Mouse (Mus musculus) midbrain, embryonic 16.5 days (tissue): ENCODE data around the gene Iqch. TPM values are rescaled to one million over a fixed set of nuclear protein-coding genes. Genes with fewer than 3 reads are reported as not detected.
"Not testable (repeated sequence)": the region's sequence is repeated elsewhere in the genome, so short reads cannot be mapped to it uniquely, and the experiment has no call there.

ENCODE experiments used
- ATAC-seq: fragments of 200-750 bp; cut with Nextera tagmentation; 2 replicates; pipeline ENCODE4 v1.8.0; 2017; ENCODE audit warnings: moderate TSS enrichment
- H3K27ac ChIP-seq: fragments of 300-500 bp; sonication (generic); 2 replicates; pipeline ENCODE4 v1.5.1; 2014; ENCODE audit warnings: mild to moderate bottlenecking, low read length, mixed read lengths
- H3K27me3 ChIP-seq: fragments of 300-500 bp; sonication (generic); 2 replicates; pipeline ENCODE4 v1.6.1; 2014; ENCODE audit warnings: low read depth, low read length, mixed read lengths; ENCODE audit not compliant: control insufficient read depth, insufficient read depth
- H3K36me3 ChIP-seq: fragments of 300-500 bp; sonication (generic); 2 replicates; pipeline ENCODE4 v1.6.1; 2014; ENCODE audit warnings: mild to moderate bottlenecking, low read length, moderate library complexity, mixed read lengths; ENCODE audit not compliant: control insufficient read depth, insufficient read depth
- H3K4me1 ChIP-seq: fragments of 300-500 bp; sonication (generic); 2 replicates; pipeline ENCODE4 v1.6.1; 2014; ENCODE audit warnings: mild to moderate bottlenecking, low read length, mixed read lengths; ENCODE audit not compliant: control insufficient read depth, insufficient read depth
- H3K4me2 ChIP-seq: fragments of 300-500 bp; sonication (generic); 2 replicates; pipeline ENCODE4 v1.6.1; 2014; ENCODE audit warnings: mild to moderate bottlenecking, low read length, mixed read lengths
- H3K4me3 ChIP-seq: fragments of 300-500 bp; sonication (generic); 2 replicates; pipeline ENCODE4 v1.5.1; 2014; ENCODE audit warnings: low read depth, mild to moderate bottlenecking, low read length, moderate library complexity, mixed read lengths
- H3K9ac ChIP-seq: fragments of 300-500 bp; sonication (generic); 2 replicates; pipeline ENCODE4 v1.6.1; 2014; ENCODE audit warnings: low read depth, low read length, mixed read lengths
- H3K9me3 ChIP-seq: fragments of 300-500 bp; sonication (generic); replicated peaks from 2 replicates; pipeline ENCODE4 v1.6.1; 2014; ENCODE audit warnings: mild to moderate bottlenecking, low read length, mixed read lengths; ENCODE audit not compliant: control insufficient read depth, poor library complexity, severe bottlenecking
- WGBS: fragments of 180-500 bp; shearing (Covaris S2); extraction: QIAGEN DNeasy Blood & Tissue Kit; methylation state at CpG from one replicate; pipeline ENCODE4 v1.1.7; 2014; 5-methylcytosine and 5-hydroxymethylcytosine counted together
- polyA plus RNA-seq: library from polyadenylated mRNA; unstranded; fragments of >200 nt; fragmentation: Nextera tagmentation; extraction: Ambion mirVana; gene quantifications from 2 replicates; pipeline ENCODE4 v1.2.1, GENCODE M21; 2015

The Iqch gene
- polyA plus RNA-seq, 1 experiment from 2014 or later: 0.15 TPM

GRCm38 (mm10) chr9:63561931-63562330 lies 40.4 kb downstream of the Iqch start:
- Histone ChIP-seq H3K4me2 (no peak overlapping the region), H3K36me3 (no peaks in the 10 kb centered on the region), H3K4me1 (no peaks in the 10 kb centered on the region), H3K4me3 (no peak overlapping the region), H3K27me3 (no peaks in the 10 kb centered on the region), H3K27ac (no peak overlapping the region), H3K9me3 (no peaks in the 10 kb centered on the region), H3K9ac (no peak overlapping the region)
- ATAC-seq: no peak
- 51% methylated on average over 8 of the region's 8 CpGs for WGBS

GRCm38 (mm10) chr9:63556933-63557332 lies 45.4 kb downstream of the Iqch start:
- H3K4me2 ChIP-seq: no peak overlapping the region
- H3K27me3 ChIP-seq: no peaks in the 10 kb centered on the region
- WGBS: 76% methylated on average over 8 of the region's 8 CpGs
- no peaks in the 10 kb centered on the region for H3K4me1 ChIP-seq
- ATAC-seq: no peak
- no peak overlapping the region for H3K9ac ChIP-seq
- no peak overlapping the region for H3K4me3 ChIP-seq
- H3K27ac ChIP-seq: no peak overlapping the region
- no peaks in the 10 kb centered on the region for H3K36me3 ChIP-seq
- H3K9me3 ChIP-seq: no peaks in the 10 kb centered on the region

GRCm38 (mm10) chr9:63556316-63556715 lies 46.0 kb downstream of the Iqch start:
- WGBS: 100% methylated on average over 1 of the region's 1 CpGs
- H3K36me3 ChIP-seq: no peaks in the 10 kb centered on the region
- no peaks in the 10 kb centered on the region for H3K27me3 ChIP-seq
- no peak overlapping the region for H3K4me3 ChIP-seq
- no peak overlapping the region for H3K9ac ChIP-seq
- no peak overlapping the region for H3K27ac ChIP-seq
- no peak overlapping the region for H3K4me2 ChIP-seq
- no peaks in the 10 kb centered on the region for H3K9me3 ChIP-seq
- no peaks in the 10 kb centered on the region for H3K4me1 ChIP-seq
- ATAC-seq: no peak

- H3K4me2 ChIP-seq: no peak overlapping the region
- H3K36me3 ChIP-seq: no peaks in the 10 kb centered on the region
- WGBS: 72% methylated on average over 3 of the region's 3 CpGs
- H3K27me3 ChIP-seq: no peaks in the 10 kb centered on the region
- ATAC-seq: no peak
- H3K4me3 ChIP-seq: no peak overlapping the region
- no peak overlapping the region for H3K27ac ChIP-seq
- H3K9me3 ChIP-seq: no peaks in the 10 kb centered on the region
- H3K9ac ChIP-seq: no peak overlapping the region
- no peaks in the 10 kb centered on the region for H3K4me1 ChIP-seq
Observed at GRCm38 (mm10) chr9:63555460-63555990, 46.8 kb downstream of the Iqch start.

GRCm38 (mm10) chr9:63553628-63554027 lies 48.7 kb downstream of the Iqch start:
- no peak overlapping the region for H3K4me3 ChIP-seq
- H3K27me3 ChIP-seq: no peaks in the 10 kb centered on the region; the same call in none of the 2 replicates
- H3K4me2 ChIP-seq: no peak overlapping the region
- no peak overlapping the region for H3K27ac ChIP-seq
- H3K9me3 ChIP-seq: no peaks in the 10 kb centered on the region
- no peak overlapping the region for H3K9ac ChIP-seq
- no peaks in the 10 kb centered on the region for H3K36me3 ChIP-seq
- ATAC-seq: no peak
- WGBS: 84% methylated on average over 3 of the region's 3 CpGs
- 0 out of 2 replicates have a peak, but pooled peaks cover 2% of the 10 kb centered on the region for H3K4me1 ChIP-seq

GRCm38 (mm10) chr9:63550701-63551100 lies 51.6 kb downstream of the Iqch start:
- not testable (repeated sequence) for H3K9ac ChIP-seq, H3K9me3 ChIP-seq, H3K27me3 ChIP-seq, H3K4me1 ChIP-seq, ATAC-seq, H3K36me3 ChIP-seq, H3K4me3 ChIP-seq, H3K27ac ChIP-seq, H3K4me2 ChIP-seq
- WGBS: 78% methylated on average over 6 of the region's 6 CpGs

GRCm38 (mm10) chr9:63548966-63549365 lies 53.3 kb downstream of the Iqch start:
- no peak for ATAC-seq
- 98% methylated on average over 5 of the region's 5 CpGs for WGBS

GRCm38 (mm10) chr9:63541926-63542325 lies 60.4 kb downstream of the Iqch start:
- Histone ChIP-seq H3K9ac (no peak overlapping the region), H3K9me3 (no peaks in the 10 kb centered on the region), H3K36me3 (no peaks in the 10 kb centered on the region), H3K27me3 (no peaks in the 10 kb centered on the region), H3K4me2 (no peak overlapping the region), H3K27ac (no peak overlapping the region), H3K4me1 (no peaks in the 10 kb centered on the region), H3K4me3 (no peak overlapping the region)
- ATAC-seq: no peak
- WGBS: 63% methylated on average over 7 of the region's 7 CpGs

More at GRCm38 (mm10) chr9:63548966-63549365, 53.3 kb downstream of the Iqch start:
- Histone ChIP-seq H3K9me3 (no peaks in the 10 kb centered on the region), H3K4me3 (no peak overlapping the region), H3K9ac (no peak overlapping the region), H3K4me1 (0 out of 2 replicates have a peak, but pooled peaks cover 2% of the 10 kb centered on the region), H3K27me3 (no peaks in the 10 kb centered on the region; the same call in none of the 2 replicates), H3K36me3 (no peaks in the 10 kb centered on the region), H3K27ac (no peak overlapping the region), H3K4me2 (no peak overlapping the region)

GRCm38 (mm10) chr9:63541301-63541700 lies 61.0 kb downstream of the Iqch start:
- Histone ChIP-seq H3K4me2 (no peak overlapping the region), H3K9ac (no peak overlapping the region), H3K27me3 (no peaks in the 10 kb centered on the region), H3K4me3 (no peak overlapping the region), H3K36me3 (no peaks in the 10 kb centered on the region), H3K4me1 (no peaks in the 10 kb centered on the region), H3K9me3 (no peaks in the 10 kb centered on the region), H3K27ac (no peak overlapping the region)
- WGBS: 83% methylated on average over 7 of the region's 7 CpGs
- no peak for ATAC-seq
